Mouse (Mus musculus) activated CD4-positive, CD25-positive, alpha-beta regulatory T cell, adult 4 months (primary cell): ENCODE measurements at regions not wholly inside any gene's neighbourhood (a gene's known extent, or its start where the extent isn't known, plus 50 kb on each side); places are given as distances from the start of the nearest gene placed in this dataset.

Experiments used
- ATAC-seq: one replicate; pipeline ENCODE4 v1.8.0; 2017

GRCm38 (mm10) chr1:161301348-161302075 is 50.5 kb upstream of the Prdx6 start:
- ATAC-seq: no peak

DNA sequence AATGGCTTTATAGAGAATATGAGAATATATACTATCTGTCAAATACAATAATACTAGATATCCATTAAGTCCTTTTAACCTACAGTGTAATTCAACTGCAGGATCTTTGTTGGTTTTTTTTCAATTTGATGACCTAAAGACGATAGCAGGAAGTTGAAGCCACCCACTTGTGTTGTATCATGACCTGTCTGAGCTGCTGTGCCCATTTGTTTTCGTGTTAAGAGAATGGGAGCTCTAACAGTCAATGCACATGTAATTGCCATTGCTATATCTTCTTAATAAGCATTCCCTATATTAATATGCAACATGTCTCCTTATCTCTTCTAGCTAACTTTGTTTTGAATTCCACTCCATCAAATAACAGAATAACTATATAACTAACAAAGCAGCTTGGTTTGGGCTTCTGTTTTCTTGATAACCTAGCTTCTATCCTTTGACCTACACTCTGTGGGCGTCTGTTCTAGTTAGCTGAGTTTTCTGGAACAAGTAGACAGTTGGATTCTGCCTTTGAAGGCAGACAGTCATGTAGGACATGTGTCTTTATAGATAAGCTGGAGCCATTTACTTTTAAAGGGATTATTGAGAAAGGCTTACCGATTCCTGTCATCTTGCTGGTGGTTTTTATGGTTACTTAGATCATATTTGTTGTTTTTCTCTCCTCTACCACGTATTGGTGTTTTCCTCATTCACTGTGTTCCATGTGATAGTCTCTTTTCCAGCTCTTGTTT is 55.9 kb upstream of the Prdx6 start:
- no peak for ATAC-seq

- ATAC-seq: peak; percentile 70
These were observed 58.2 kb upstream of the Prdx6 start for GRCm38 (mm10) chr1:161309269-161309668.

GRCm38 (mm10) chr1:161314078-161314477 is 63.1 kb upstream of the Prdx6 start:
- no peak for ATAC-seq

DNA sequence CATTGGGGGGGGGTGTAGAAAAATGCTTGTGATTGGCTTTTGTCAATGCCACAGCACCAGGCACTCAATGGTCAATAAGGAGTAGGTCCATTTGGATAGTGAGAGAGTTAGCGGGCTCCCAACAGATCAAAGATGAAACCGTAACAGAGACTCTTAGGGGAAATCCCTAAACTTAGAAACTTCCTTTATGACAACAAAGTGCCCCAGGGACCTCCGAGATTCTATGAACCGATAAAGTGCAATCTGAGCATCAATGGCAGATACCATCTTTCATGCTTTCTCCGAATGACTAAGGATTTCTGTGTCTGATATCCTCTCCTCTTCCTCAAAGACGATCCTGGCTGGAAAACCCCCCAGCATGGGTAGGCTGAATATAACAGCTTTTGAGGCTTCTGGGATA is 70.7 kb upstream of the Prdx6 start:
- peak; percentile 36 for ATAC-seq

DNA sequence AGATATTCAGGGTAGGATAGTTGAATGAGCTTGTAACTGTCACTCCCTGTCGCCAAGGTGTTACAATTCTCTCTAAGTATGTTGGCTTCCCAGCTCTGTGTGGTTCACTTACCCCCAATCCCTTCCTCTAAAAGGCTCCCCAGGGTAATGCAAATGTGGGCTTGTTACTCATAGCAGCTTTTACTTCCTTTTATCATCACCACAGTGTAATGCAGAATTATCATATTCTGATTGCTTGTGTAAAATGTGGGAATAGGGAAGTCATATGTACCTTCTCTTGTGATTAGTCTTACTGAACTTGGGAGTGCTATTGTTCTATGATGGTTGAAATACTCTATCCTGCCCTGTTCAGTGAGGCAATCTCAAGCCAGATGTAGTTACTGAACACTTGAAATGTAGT is 66.0 kb upstream of the Tnfsf4 start:
- no peak for ATAC-seq

DNA sequence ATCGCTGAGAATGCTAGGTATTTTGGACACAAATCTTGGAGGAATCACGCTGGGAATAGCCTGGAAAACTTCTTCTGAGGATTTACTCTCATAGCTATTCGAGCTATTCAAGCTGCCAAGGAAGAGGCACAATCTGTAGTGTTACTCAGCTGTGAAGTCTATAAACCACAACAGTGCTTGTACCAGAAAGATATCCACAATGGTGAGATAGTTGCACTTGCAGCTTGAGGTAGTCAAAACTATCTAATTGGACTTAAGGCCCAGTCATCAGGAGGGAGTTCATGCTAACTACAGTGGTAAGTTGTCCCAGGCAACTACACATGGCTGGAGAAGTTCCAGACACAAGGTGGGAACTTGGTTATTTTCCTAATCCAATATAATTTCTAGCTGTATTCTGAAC is 62.1 kb upstream of the Tnfsf4 start:
- ATAC-seq: no peak

DNA sequence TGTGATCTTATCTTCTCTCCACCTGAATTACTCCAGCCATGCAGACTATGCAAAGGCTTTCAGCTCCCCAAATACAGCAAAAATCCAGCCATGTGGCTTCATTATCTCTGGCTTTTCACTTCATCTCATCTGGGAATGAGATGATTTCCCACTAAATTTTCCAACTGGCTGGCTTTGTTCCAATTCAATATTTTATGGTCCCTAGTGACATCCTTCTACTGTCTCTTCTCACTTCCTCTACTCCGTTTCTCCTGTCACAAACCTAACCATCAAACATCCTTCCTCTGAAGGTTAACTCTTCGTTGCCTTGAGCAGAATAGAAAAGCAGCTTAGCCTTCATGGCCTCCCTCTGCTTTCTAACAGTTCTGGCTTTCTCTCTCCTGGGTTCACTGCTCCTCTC is 50.1 kb upstream of the Tnfsf4 start:
- ATAC-seq: no peak
